Mouse (Mus musculus) cerebellum, postnatal 25 days (tissue): Measurements from ENCODE around the gene Fuom.

Experiments
- DNase-seq, 2 experiments: peaks; one replicate each; pipeline ENCODE4 v3.0.0; 2021; ENCODE audit warnings: mixed read lengths in 2 of 2

The Fuom gene

GRCm38 (mm10) chr7:140049115-140049689 lies 53.0 kb downstream of the Fuom start:
- peak in 1 of 2 experiments; percentile 27 for DNase-seq

GRCm38 (mm10) chr7:140048361-140049114 lies 53.7 kb downstream of the Fuom start, which contains the start of gene Msx3:
Gene Msx3 (minus strand): TSS chr7:140049089.
- no peak for DNase-seq

DNA sequence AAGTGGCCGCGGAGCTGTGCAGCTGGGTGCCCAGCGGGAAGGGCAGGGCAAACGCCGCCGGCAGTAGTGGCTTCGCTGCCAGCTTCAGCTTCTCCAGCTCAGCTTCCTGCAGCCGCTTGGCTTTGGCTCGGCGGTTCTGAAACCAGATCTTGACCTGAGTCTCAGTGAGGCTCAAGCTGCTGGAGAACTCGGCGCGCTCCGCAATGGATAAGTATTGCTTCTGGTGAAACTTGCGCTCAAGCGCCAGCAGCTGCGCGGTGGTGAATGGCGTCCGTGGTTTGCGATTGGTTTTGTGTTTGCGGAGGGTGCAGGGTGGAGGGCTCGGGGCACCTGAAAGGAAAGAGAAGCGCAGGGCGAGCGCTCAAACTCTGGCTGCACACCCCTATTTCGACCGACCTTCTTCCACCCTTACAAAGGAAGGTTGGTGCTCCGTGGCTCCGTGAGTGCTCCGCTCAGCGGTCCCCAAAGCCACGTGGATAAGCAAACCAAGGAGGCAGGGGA lies 54.4 kb downstream of the Fuom start:
- DNase-seq: peak in 1 of 2 experiments; percentile 28
